Mouse (Mus musculus) liver, embryonic 14.5 days (tissue): ENCODE data around the gene Clybl.

Experiments
- CTCF ChIP-seq: IDR thresholded peaks from 2 replicates; pipeline ENCODE4 v1.5.1; 2016; ENCODE audit warnings: antibody characterized with exemption, low read depth, control low read depth
- EP300 ChIP-seq: IDR thresholded peaks from 2 replicates; pipeline ENCODE4 v1.6.1; 2016; ENCODE audit warnings: antibody characterized with exemption, low read depth

DNA sequence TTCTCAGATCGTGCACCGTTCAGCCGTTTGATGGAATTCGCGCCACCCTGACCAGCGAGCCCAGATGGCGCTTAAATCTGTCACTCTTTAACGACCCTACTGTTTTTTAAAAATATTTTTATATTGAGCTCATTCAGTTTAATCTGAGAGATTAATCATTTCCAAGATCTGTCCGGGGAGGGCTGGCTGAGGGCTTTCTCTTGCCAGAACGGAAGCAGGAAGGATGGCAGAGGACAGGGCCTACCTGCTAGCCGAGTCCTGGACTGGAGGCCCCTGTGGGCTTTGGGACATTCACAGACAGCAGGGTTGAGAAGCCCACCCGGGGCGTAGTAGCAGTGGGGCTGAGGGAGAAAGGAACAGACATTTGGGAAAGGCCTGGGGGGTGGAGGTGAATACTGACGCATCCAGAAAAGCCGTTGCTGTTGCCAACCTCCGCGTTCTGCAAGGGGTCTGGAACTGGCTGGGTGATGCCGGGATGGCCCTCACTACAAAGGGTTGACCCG lies 51.8 kb downstream of the Clybl start:
- no peak for TF ChIP-seq CTCF
- TF ChIP-seq EP300: no peak
